Mouse (Mus musculus) limb, embryonic 14.5 days (tissue): Measurements from ENCODE around the gene Fam162b. TPM values are rescaled to one million over a fixed set of nuclear protein-coding genes. Genes with fewer than 3 reads are reported as not detected.

Experiments used
- ATAC-seq: fragments of 200-750 bp; cut with Nextera tagmentation; 2 replicates; pipeline ENCODE4 v1.8.0; 2017; ENCODE audit warnings: low read depth, moderate number of reproducible peaks, moderate TSS enrichment; ENCODE audit not compliant: low FRiP score
- DNase-seq: peaks from one replicate; pipeline ENCODE4 v3.0.0-alpha.2; 2015; ENCODE audit warnings: low spot score
- H3K27ac ChIP-seq: fragments of 300-500 bp; sonication (generic); replicated peaks from 2 replicates; pipeline ENCODE4 v1.5.1; 2014; ENCODE audit warnings: low read depth, mild to moderate bottlenecking, low read length, moderate library complexity, mixed read lengths
- H3K27me3 ChIP-seq: fragments of 300-500 bp; sonication (generic); 2 replicates; pipeline ENCODE4 v1.6.1; 2014; ENCODE audit warnings: low read length, mixed read lengths; ENCODE audit not compliant: control insufficient read depth, insufficient read depth
- H3K36me3 ChIP-seq: fragments of 300-500 bp; sonication (generic); 2 replicates; pipeline ENCODE4 v1.6.1; 2014; ENCODE audit warnings: mild to moderate bottlenecking, low read length, moderate library complexity, mixed read lengths; ENCODE audit not compliant: control insufficient read depth, insufficient read depth
- H3K4me1 ChIP-seq: fragments of 300-500 bp; sonication (generic); 2 replicates; pipeline ENCODE4 v1.6.1; 2014; ENCODE audit warnings: antibody characterized with exemption, low read length, mixed read lengths; ENCODE audit not compliant: control insufficient read depth, insufficient read depth
- H3K4me2 ChIP-seq: fragments of 300-500 bp; sonication (generic); replicated peaks from 2 replicates; pipeline ENCODE4 v1.6.1; 2014; ENCODE audit warnings: low read depth, mild to moderate bottlenecking, low read length, moderate library complexity; ENCODE audit not compliant: severe bottlenecking
- H3K4me3 ChIP-seq: fragments of 300-500 bp; sonication (generic); replicated peaks from 2 replicates; pipeline ENCODE4 v1.5.1; 2014; ENCODE audit warnings: low read length
- H3K9ac ChIP-seq: fragments of 300-500 bp; sonication (generic); 2 replicates; pipeline ENCODE4 v1.6.1; 2014; ENCODE audit warnings: mild to moderate bottlenecking, low read depth, low read length, moderate library complexity; ENCODE audit not compliant: severe bottlenecking
- H3K9me3 ChIP-seq: fragments of 300-500 bp; sonication (generic); 2 replicates; pipeline ENCODE4 v1.6.1; 2016; ENCODE audit warnings: low read length; ENCODE audit not compliant: control insufficient read depth
- POLR2A ChIP-seq: fragments of 200-500 bp; IDR thresholded peaks from 2 replicates; pipeline ENCODE4 v1.8.0; 2012; ENCODE audit warnings: inconsistent platforms, mild to moderate bottlenecking, moderate library complexity, borderline replicate concordance; ENCODE audit not compliant: insufficient read depth, insufficient read length; ENCODE audit errors: extremely low read depth
- WGBS: fragments of 180-500 bp; shearing (Covaris S2); extraction: QIAGEN DNeasy Blood & Tissue Kit; methylation state at CpG from one replicate; pipeline ENCODE4 v1.1.7; 2014; 5-methylcytosine and 5-hydroxymethylcytosine counted together
- polyA plus RNA-seq, 2 experiments: library from polyadenylated mRNA; depleted of rRNA in 1 of 2; stranded (reverse) in 1 of 2; unstranded in 1 of 2; fragments of >200 nt; fragmentation: Nextera tagmentation in 1 of 2; extraction: Ambion mirVana in 1 of 2; gene quantifications; 2 replicates each; pipeline versions ENCODE4 v1.2.1 to v1.2.3; 2012 to 2014

Fam162b gene
- polyA plus RNA-seq, 2 experiments = 1.5 to 2.1 TPM

- WGBS = 74% methylated on average over 1 of the region's 1 CpGs
These were observed 34.3 kb downstream of the Fam162b start for GRCm38 (mm10) chr10:51556005-51556404.

GRCm38 (mm10) chr10:51553348-51554123 lies 36.8 kb downstream of the Fam162b start:
- peak overlapping the region; percentile 42 for H3K4me3 ChIP-seq
- H3K4me1 ChIP-seq = no peaks in the 10 kb centered on the region

More at GRCm38 (mm10) chr10:51556005-51556404, 34.3 kb downstream of the Fam162b start:
- Histone ChIP-seq H3K4me1 (no peaks in the 10 kb centered on the region), H3K36me3 (no peaks in the 10 kb centered on the region), H3K9ac (no peak overlapping the region), H3K4me3 (no peak overlapping the region), H3K27ac (no peak overlapping the region), H3K27me3 (no peaks in the 10 kb centered on the region), H3K9me3 (no peaks in the 10 kb centered on the region), H3K4me2 (no peak overlapping the region)
- no peak for TF ChIP-seq POLR2A
- DNase-seq = no peak
- ATAC-seq = no peak

More at GRCm38 (mm10) chr10:51553348-51554123, 36.8 kb downstream of the Fam162b start:
- H3K27me3 ChIP-seq = no peaks in the 10 kb centered on the region
- no peaks in the 10 kb centered on the region for H3K9me3 ChIP-seq
- no peaks in the 10 kb centered on the region for H3K36me3 ChIP-seq
- TF ChIP-seq POLR2A = no peak
- H3K4me2 ChIP-seq = peak overlapping the region; percentile 87
- H3K9ac ChIP-seq = peak overlapping the region; percentile 62
- no peak overlapping the region for H3K27ac ChIP-seq
- 2% methylated on average over 16 of the region's 16 CpGs for WGBS
- peak; percentile 83 for ATAC-seq
- DNase-seq = peak; percentile 85

Other genes starting within 250 kb of the Fam162b start
- 1.7 and 2.2 TPM in 2 replicates for gene Gm49339, start 109.9 kb downstream of the Fam162b start, polyA plus RNA-seq (2012; rRNA removed)
- gene Gm49339, start 109.9 kb downstream of the Fam162b start, polyA plus RNA-seq (2014; fragmentation: Nextera tagmentation; extraction: Ambion mirVana) = 2.7 and 2.9 TPM in 2 replicates
- gene Lilr4b, start 109.9 kb downstream of the Fam162b start, polyA plus RNA-seq (2012; rRNA removed) = 1.3 TPM in 2 replicates
- gene Lilr4b, start 109.9 kb downstream of the Fam162b start, polyA plus RNA-seq (2014; fragmentation: Nextera tagmentation; extraction: Ambion mirVana) = 0.76 and 1.1 TPM in 2 replicates
- 2.7 and 3.7 TPM in 2 replicates for gene Lilrb4a, start 99.6 kb downstream of the Fam162b start, polyA plus RNA-seq (2012; rRNA removed)
- 3.0 and 3.2 TPM in 2 replicates for gene Lilrb4a, start 99.6 kb downstream of the Fam162b start, polyA plus RNA-seq (2014; fragmentation: Nextera tagmentation; extraction: Ambion mirVana)
- not detected in 2 replicates for gene Gprc6a, start 40.9 kb upstream of the Fam162b start, polyA plus RNA-seq (2012; rRNA removed)
- not detected in 2 replicates for gene Gprc6a, start 40.9 kb upstream of the Fam162b start, polyA plus RNA-seq (2014; fragmentation: Nextera tagmentation; extraction: Ambion mirVana)
- not detected in 2 replicates for gene Rfx6, start 87.2 kb upstream of the Fam162b start, polyA plus RNA-seq (2012; rRNA removed)
- gene Rfx6, start 87.2 kb upstream of the Fam162b start, polyA plus RNA-seq (2014; fragmentation: Nextera tagmentation; extraction: Ambion mirVana) = not detected in 2 replicates